Mouse (Mus musculus): Measurements from ENCODE around the gene Gm20867.
"Not testable (repeated sequence)": the region's sequence is repeated elsewhere in the genome, so short reads cannot be mapped to it uniquely, and the experiment has no call there.

Gm20867 gene

GRCm38 (mm10) chrY:77963104-77963503 is at the start of gene Gm20867:
Gene Gm20867 (minus strand): TSS chrY:77963204.
- in situ Hi-C loops (cut with MboI, MseI) = not testable (repeated sequence)
